Mouse (Mus musculus): ENCODE results near the gene Kitl. TPM values are rescaled to one million over a fixed set of nuclear protein-coding genes. Genes with fewer than 3 reads are reported as not detected.

The Kitl gene
- total RNA-seq (2021) = 10 to 100 TPM; 26.4 to 27.1 TPM
- long read RNA-seq, experiment 1, full-length matches to known transcripts = 4 of 5 reads
- long read RNA-seq, experiment 1, partial matches to known transcripts = 0 of 5 reads
- long read RNA-seq, experiment 1, other reads (novel, unspliced or antisense) = 1 of 5 reads
- long read RNA-seq, experiment 2 = 0 reads

- peak; percentile 89 for DNase-seq
Measured at GRCm38 (mm10) chr10:100015370-100016325, at the start of gene Kitl. TSS of gene Kitl (plus strand) at chr10:100015630.

GRCm38 (mm10) chr10:99972866-99973265 lies 42.6 kb upstream of the Kitl start:
- DNase-seq = no peak

- DNase-seq = no peak
Measured at GRCm38 (mm10) chr10:99980096-99980495, 35.3 kb upstream of the Kitl start.

- no peak for DNase-seq
Measured at GRCm38 (mm10) chr10:99980916-99981315, 34.5 kb upstream of the Kitl start.

GRCm38 (mm10) chr10:99981887-99982286 lies 33.5 kb upstream of the Kitl start:
- no peak for DNase-seq

GRCm38 (mm10) chr10:99986745-99987144 lies 28.7 kb upstream of the Kitl start:
- no peak for DNase-seq

GRCm38 (mm10) chr10:99989758-99990157 lies 25.7 kb upstream of the Kitl start:
- no peak for DNase-seq

GRCm38 (mm10) chr10:99992121-99992520 lies 23.3 kb upstream of the Kitl start:
- DNase-seq = no peak

- DNase-seq = no peak
Measured at GRCm38 (mm10) chr10:100001452-100001851, 14.0 kb upstream of the Kitl start.

GRCm38 (mm10) chr10:100003797-100004196 lies 11.6 kb upstream of the Kitl start:
- DNase-seq = no peak

GRCm38 (mm10) chr10:100009681-100010080 lies 5.7 kb upstream of the Kitl start:
- DNase-seq = no peak

- DNase-seq = no peak
Measured at GRCm38 (mm10) chr10:100010291-100010690, 5.1 kb upstream of the Kitl start.

GRCm38 (mm10) chr10:100014096-100014495 lies 1.3 kb upstream of the Kitl start:
- DNase-seq = no peak

- peak; percentile 60 to 76 for DNase-seq
Measured at GRCm38 (mm10) chr10:100016326-100016709, 888 bp downstream of the Kitl start.

- DNase-seq = no peak
Measured at GRCm38 (mm10) chr10:100016941-100017770, 1.7 kb downstream of the Kitl start.

GRCm38 (mm10) chr10:100017771-100018070 lies 2.3 kb downstream of the Kitl start:
- DNase-seq = peak in 1 of 2 experiments; percentile 11

GRCm38 (mm10) chr10:100018493-100018892 lies 3.1 kb downstream of the Kitl start:
- no peak for DNase-seq

- no peak for DNase-seq
Measured at GRCm38 (mm10) chr10:100019246-100020195, 4.1 kb downstream of the Kitl start.

- no peak for DNase-seq
Measured at GRCm38 (mm10) chr10:100022090-100022834, 6.8 kb downstream of the Kitl start.

- DNase-seq = no peak
Measured at GRCm38 (mm10) chr10:100022835-100023093, 7.3 kb downstream of the Kitl start.

- DNase-seq = no peak
Measured at GRCm38 (mm10) chr10:100025665-100026064, 10.2 kb downstream of the Kitl start.
